Mouse (Mus musculus) limb, embryonic 10.5 days (tissue): Measurements from ENCODE around the gene Stxbp1. TPM values are rescaled to one million over a fixed set of nuclear protein-coding genes. Genes with fewer than 3 reads are reported as not detected.

Experiments used
- DNase-seq: peaks from one replicate; pipeline ENCODE4 v3.0.0-alpha.2; 2017; ENCODE audit warnings: low spot score
- H3K27ac ChIP-seq: fragments of 300-500 bp; sonication (generic); 2 replicates; pipeline ENCODE4 v1.5.1; 2016; ENCODE audit warnings: mild to moderate bottlenecking
- H3K27me3 ChIP-seq: fragments of 300-500 bp; sonication (generic); 2 replicates; pipeline ENCODE4 v1.6.1; 2016; ENCODE audit warnings: low read depth, mild to moderate bottlenecking; ENCODE audit not compliant: poor library complexity, severe bottlenecking
- H3K36me3 ChIP-seq: fragments of 300-500 bp; sonication (generic); 2 replicates; pipeline ENCODE4 v1.6.1; 2016; ENCODE audit warnings: mild to moderate bottlenecking, moderate library complexity
- H3K4me1 ChIP-seq: fragments of 300-500 bp; sonication (generic); 2 replicates; pipeline ENCODE4 v1.6.1; 2016
- H3K4me3 ChIP-seq: fragments of 300-500 bp; sonication (generic); 2 replicates; pipeline ENCODE4 v1.5.1; 2016; ENCODE audit warnings: mild to moderate bottlenecking, moderate library complexity
- H3K9me3 ChIP-seq: fragments of 300-500 bp; sonication (generic); replicated peaks from 2 replicates; pipeline ENCODE4 v1.6.1; 2016; ENCODE audit warnings: mild to moderate bottlenecking
- WGBS: fragments of 180-500 bp; shearing (Covaris S2); methylation state at CpG from one replicate; pipeline ENCODE4 v1.1.7; 2016; 5-methylcytosine and 5-hydroxymethylcytosine counted together
- polyA plus RNA-seq: library from polyadenylated mRNA; unstranded; fragments of >200 nt; fragmentation: Nextera tagmentation; extraction: Ambion mirVana; gene quantifications from 2 replicates; pipeline ENCODE4 v1.2.1, GENCODE M21; 2016

Gene Stxbp1
- polyA plus RNA-seq, 1 experiment from 2014 or later = 12.9 TPM

GRCm38 (mm10) chr2:32795748-32796418 lies 51.2 kb downstream of the Stxbp1 start:
- no peak overlapping the region for H3K4me3 ChIP-seq
- H3K27ac ChIP-seq = no peak overlapping the region
- 89% methylated on average over 13 of the region's 13 CpGs for WGBS
- H3K4me1 ChIP-seq = 0 out of 2 replicates have a peak, but pooled peaks cover 9% of the 10 kb centered on the region
- H3K9me3 ChIP-seq = no peaks in the 10 kb centered on the region
- H3K27me3 ChIP-seq = no peaks in the 10 kb centered on the region
- H3K36me3 ChIP-seq = peaks cover 37% of the 10 kb centered on the region
- DNase-seq = no peak

- WGBS = 92% methylated on average over 6 of the region's 6 CpGs
- DNase-seq = no peak
- no peaks in the 10 kb centered on the region for H3K27me3 ChIP-seq
- 0 out of 2 replicates have a peak, but pooled peaks cover 3% of the 10 kb centered on the region for H3K4me1 ChIP-seq
- H3K4me3 ChIP-seq = no peak overlapping the region
- H3K27ac ChIP-seq = no peak overlapping the region
- no peaks in the 10 kb centered on the region for H3K9me3 ChIP-seq
- H3K36me3 ChIP-seq = peaks cover 13% of the 10 kb centered on the region
Measured at GRCm38 (mm10) chr2:32791297-32791696, 55.7 kb downstream of the Stxbp1 start.

- 55% methylated on average over 2 of the region's 2 CpGs for WGBS
- no peak overlapping the region for H3K4me3 ChIP-seq
Measured at GRCm38 (mm10) chr2:32788581-32788980, 58.5 kb downstream of the Stxbp1 start.

GRCm38 (mm10) chr2:32787176-32787575 lies 59.9 kb downstream of the Stxbp1 start:
- Histone ChIP-seq H3K9me3 (no peaks in the 10 kb centered on the region), H3K36me3 (no peaks in the 10 kb centered on the region), H3K27me3 (no peaks in the 10 kb centered on the region), H3K4me3 (no peak overlapping the region), H3K27ac (no peak overlapping the region), H3K4me1 (peaks cover 14% of the 10 kb centered on the region)
- 60% methylated on average over 6 of the region's 6 CpGs for WGBS
- DNase-seq = no peak

More at GRCm38 (mm10) chr2:32788581-32788980, 58.5 kb downstream of the Stxbp1 start:
- no peaks in the 10 kb centered on the region for H3K9me3 ChIP-seq
- H3K4me1 ChIP-seq = peaks cover 13% of the 10 kb centered on the region
- no peak for DNase-seq
- H3K27ac ChIP-seq = no peak overlapping the region
- H3K27me3 ChIP-seq = no peaks in the 10 kb centered on the region
- H3K36me3 ChIP-seq = peaks cover under 1% of the 10 kb centered on the region; the same call in 1 of the 2 replicates

- no peaks in the 10 kb centered on the region for H3K36me3 ChIP-seq
- no peak within 1 kb of the TSS for H3K4me3 ChIP-seq
- peak within 1 kb of the TSS; percentile 53 for H3K27ac ChIP-seq
- peaks cover 16% of the 10 kb centered on the region for H3K4me1 ChIP-seq
- WGBS = 63% methylated on average over 4 of the region's 4 CpGs
- no peak for DNase-seq
- H3K27me3 ChIP-seq = no peaks in the 10 kb centered on the region
- H3K9me3 ChIP-seq = no peaks in the 10 kb centered on the region
Measured at GRCm38 (mm10) chr2:32784048-32784681, 62.9 kb downstream of the Stxbp1 start, which contains the start of gene Cfap157. Cfap157 (minus strand) TSS chr2:32784428.

GRCm38 (mm10) chr2:32781710-32782109 lies 65.3 kb downstream of the Stxbp1 start:
- no peak for DNase-seq
- Histone ChIP-seq H3K36me3 (no peaks in the 10 kb centered on the region), H3K27me3 (peaks cover 6% of the 10 kb centered on the region), H3K9me3 (no peaks in the 10 kb centered on the region), H3K4me3 (no peak overlapping the region), H3K4me1 (peaks cover 15% of the 10 kb centered on the region), H3K27ac (no peak overlapping the region)
- WGBS = 74% methylated on average over 6 of the region's 6 CpGs

GRCm38 (mm10) chr2:32779714-32780113 lies 67.3 kb downstream of the Stxbp1 start:
- Histone ChIP-seq H3K27me3 (peaks cover 13% of the 10 kb centered on the region), H3K27ac (no peak overlapping the region), H3K4me3 (no peak overlapping the region), H3K9me3 (no peaks in the 10 kb centered on the region), H3K4me1 (peaks cover 33% of the 10 kb centered on the region), H3K36me3 (no peaks in the 10 kb centered on the region)
- DNase-seq = no peak
- whole genome bisulfite sequencing = 90% methylated on average over 6 of the region's 6 CpGs

- peak; percentile 73 for DNase-seq
- peaks cover 31% of the 10 kb centered on the region for H3K4me1 ChIP-seq
- H3K4me3 ChIP-seq = no peak overlapping the region
- H3K27ac ChIP-seq = no peak overlapping the region
- H3K9me3 ChIP-seq = no peaks in the 10 kb centered on the region
- peaks cover 13% of the 10 kb centered on the region for H3K27me3 ChIP-seq
- WGBS = 17% methylated on average over 8 of the region's 8 CpGs
- H3K36me3 ChIP-seq = no peaks in the 10 kb centered on the region
Measured at GRCm38 (mm10) chr2:32779131-32779530, 67.9 kb downstream of the Stxbp1 start.

- 88% methylated on average over 6 of the region's 6 CpGs for WGBS
- Histone ChIP-seq H3K4me1 (peaks cover 24% of the 10 kb centered on the region), H3K27me3 (peaks cover 13% of the 10 kb centered on the region), H3K9me3 (no peaks in the 10 kb centered on the region), H3K27ac (no peak overlapping the region), H3K4me3 (no peak overlapping the region), H3K36me3 (no peaks in the 10 kb centered on the region)
- no peak for DNase-seq
Measured at GRCm38 (mm10) chr2:32778081-32778480, 69.0 kb downstream of the Stxbp1 start.

- peak; percentile 40 for DNase-seq
- 20% methylated on average over 22 of the region's 22 CpGs for WGBS
- H3K9me3 ChIP-seq = no peaks in the 10 kb centered on the region
- no peaks in the 10 kb centered on the region for H3K36me3 ChIP-seq
- H3K27me3 ChIP-seq = peaks cover 13% of the 10 kb centered on the region
- peak overlapping the region; percentile 66 for H3K4me3 ChIP-seq
- peaks cover 31% of the 10 kb centered on the region for H3K4me1 ChIP-seq
- no peak overlapping the region for H3K27ac ChIP-seq
Measured at GRCm38 (mm10) chr2:32776192-32776591, 70.9 kb downstream of the Stxbp1 start.

GRCm38 (mm10) chr2:32775359-32776074 lies 71.5 kb downstream of the Stxbp1 start, which contains the start of the genes Ttc16 and Ptrh1:
Ttc16 (minus strand) TSS chr2:32775633.
Ptrh1 (plus strand) TSS chr2:32775786.
- peak; percentile 98 for DNase-seq
- peak within 1 kb of the TSS; percentile 66 for H3K4me3 ChIP-seq
- H3K4me1 ChIP-seq = peaks cover 31% of the 10 kb centered on the region
- peaks cover 13% of the 10 kb centered on the region for H3K27me3 ChIP-seq
- no peaks in the 10 kb centered on the region for H3K9me3 ChIP-seq
- WGBS = under 1% methylated on average over 46 of the region's 46 CpGs
- H3K27ac ChIP-seq = peak within 1 kb of the TSS; percentile 79
- H3K36me3 ChIP-seq = no peaks in the 10 kb centered on the region

- Histone ChIP-seq H3K4me3 (no peak overlapping the region), H3K27ac (no peak overlapping the region), H3K27me3 (peaks cover 13% of the 10 kb centered on the region), H3K4me1 (peaks cover 31% of the 10 kb centered on the region), H3K9me3 (no peaks in the 10 kb centered on the region), H3K36me3 (no peaks in the 10 kb centered on the region)
- DNase-seq = no peak
- WGBS = 84% methylated on average over 8 of the region's 8 CpGs
Measured at GRCm38 (mm10) chr2:32772626-32773279, 74.3 kb downstream of the Stxbp1 start.
